Mouse (Mus musculus) cerebellum, postnatal 25 days (tissue): ENCODE measurements around the gene Ankrd6.

Experiments
- DNase-seq, 2 experiments: peaks; one replicate each; pipeline ENCODE4 v3.0.0; 2021; ENCODE audit warnings: mixed read lengths in 2 of 2

The Ankrd6 gene

DNA sequence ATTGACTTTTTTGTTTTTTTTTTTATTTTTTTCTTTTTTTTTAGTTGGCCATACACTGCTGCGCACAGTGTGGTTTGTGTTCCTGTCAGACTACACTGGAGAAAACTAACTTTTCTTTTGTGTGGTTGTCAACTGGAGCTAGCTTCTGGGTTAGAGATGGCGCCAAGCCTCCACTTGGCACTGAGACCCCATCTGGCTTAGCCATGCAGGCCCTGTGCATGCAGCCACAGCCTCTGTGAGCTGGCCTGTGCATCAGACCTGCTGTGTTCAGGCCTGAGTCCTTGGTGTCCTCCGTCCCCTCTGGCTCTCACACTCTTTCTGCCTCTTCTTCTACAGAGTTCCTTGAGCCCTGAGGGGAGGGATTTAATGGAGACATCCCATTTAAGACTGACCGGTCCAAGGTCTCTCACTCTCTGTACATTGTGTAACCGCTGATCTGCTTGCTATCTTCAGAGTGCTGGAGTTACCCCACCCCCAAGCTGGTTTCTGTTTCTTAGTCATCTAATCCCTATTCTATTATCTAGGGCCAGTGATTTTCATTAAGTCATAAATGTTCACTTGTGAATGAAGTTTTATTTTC, 96.9 kb downstream of the Ankrd6 start:
- DNase-seq = no peak

GRCm38 (mm10) chr4:32852819-32853218, 97.8 kb downstream of the Ankrd6 start:
- no peak for DNase-seq

DNA sequence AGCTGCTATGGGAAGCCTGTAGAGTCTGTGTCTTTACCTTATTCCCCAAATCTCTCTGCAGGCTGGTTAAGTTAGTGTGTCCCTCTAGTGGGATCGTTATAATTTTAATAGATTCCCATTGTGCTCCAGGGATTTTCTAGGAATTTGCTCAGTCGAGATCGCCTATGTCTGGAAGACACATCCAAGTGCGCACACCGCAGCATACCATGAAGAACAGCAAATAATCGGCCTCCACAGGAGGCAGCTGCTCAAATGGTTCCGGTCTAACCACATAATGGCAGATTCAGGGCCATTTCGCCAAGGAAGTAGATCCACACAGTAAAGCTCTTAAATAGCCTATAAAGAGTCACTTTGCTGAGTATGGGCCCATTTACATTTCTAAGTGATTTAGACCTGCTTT, 98.3 kb downstream of the Ankrd6 start:
- no peak for DNase-seq

- DNase-seq = no peak
Measured at GRCm38 (mm10) chr4:32838401-32838800, 112.2 kb downstream of the Ankrd6 start.

DNA sequence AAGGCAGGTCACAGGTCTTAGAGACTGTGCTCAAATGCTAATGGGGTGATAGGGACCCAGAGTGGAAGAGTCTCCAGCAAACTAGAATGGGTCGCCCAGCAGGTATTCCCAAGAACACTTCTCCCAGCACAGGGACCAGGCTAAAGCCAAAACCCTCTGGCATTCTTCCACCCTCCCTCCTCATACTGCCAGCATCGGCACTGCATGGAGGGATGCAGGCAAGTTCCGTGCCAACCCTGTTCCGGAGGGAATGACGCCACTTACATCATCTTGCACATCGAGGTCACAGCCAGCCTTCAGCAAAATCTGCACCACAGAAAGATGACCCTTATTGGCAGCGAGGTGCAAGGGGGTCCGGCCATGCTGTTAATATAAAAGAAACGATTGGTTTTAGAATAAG, 114.6 kb downstream of the Ankrd6 start:
- peak; percentile 29 to 57 for DNase-seq

GRCm38 (mm10) chr4:32834541-32834940, 116.1 kb downstream of the Ankrd6 start:
- DNase-seq = no peak

- peak; percentile 51 to 52 for DNase-seq
Measured at GRCm38 (mm10) chr4:32833494-32834282, 117.0 kb downstream of the Ankrd6 start.

- DNase-seq = no peak
Measured at GRCm38 (mm10) chr4:32829316-32829715, 121.3 kb downstream of the Ankrd6 start.

DNA sequence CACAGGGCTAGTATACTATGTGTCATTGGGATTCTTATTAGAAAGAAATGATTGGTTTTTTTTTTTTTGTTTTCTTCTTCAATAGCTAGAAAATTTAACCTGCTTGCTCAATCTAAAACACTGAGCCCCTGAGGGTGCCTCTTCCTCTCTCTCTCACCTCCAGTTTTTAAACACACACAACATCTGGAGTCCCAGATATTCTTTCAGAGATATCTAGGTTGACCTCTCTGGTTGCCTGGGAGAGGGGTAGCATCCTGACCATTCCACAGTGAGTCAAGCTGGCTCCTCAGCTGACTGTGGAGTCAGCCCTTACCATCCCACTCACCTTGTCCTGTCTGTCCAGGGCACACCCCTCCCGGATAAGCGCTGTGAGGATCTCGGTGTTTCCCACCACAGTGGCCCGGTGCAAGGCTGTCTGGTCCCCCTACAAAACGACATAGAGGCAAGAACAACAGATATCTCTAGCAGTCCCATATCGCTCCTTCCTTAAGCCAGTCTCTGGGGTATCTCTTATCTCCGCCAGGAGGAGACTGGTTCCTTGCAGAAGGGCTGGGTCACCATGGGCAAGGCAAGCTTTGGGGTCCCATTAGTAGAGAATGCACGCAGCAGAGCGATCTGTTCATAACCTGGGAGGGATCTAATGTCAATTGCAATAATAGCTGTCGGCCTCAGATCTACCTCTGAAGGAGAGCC, 122.1 kb downstream of the Ankrd6 start:
- no peak for DNase-seq

- DNase-seq = peak; percentile 86 to 94
Measured at GRCm38 (mm10) chr4:32826925-32827324, 123.7 kb downstream of the Ankrd6 start.

GRCm38 (mm10) chr4:32824254-32824653, 126.4 kb downstream of the Ankrd6 start:
- peak; percentile 38 to 46 for DNase-seq

- no peak for DNase-seq
Measured at GRCm38 (mm10) chr4:32820676-32821075, 130.0 kb downstream of the Ankrd6 start.

DNA sequence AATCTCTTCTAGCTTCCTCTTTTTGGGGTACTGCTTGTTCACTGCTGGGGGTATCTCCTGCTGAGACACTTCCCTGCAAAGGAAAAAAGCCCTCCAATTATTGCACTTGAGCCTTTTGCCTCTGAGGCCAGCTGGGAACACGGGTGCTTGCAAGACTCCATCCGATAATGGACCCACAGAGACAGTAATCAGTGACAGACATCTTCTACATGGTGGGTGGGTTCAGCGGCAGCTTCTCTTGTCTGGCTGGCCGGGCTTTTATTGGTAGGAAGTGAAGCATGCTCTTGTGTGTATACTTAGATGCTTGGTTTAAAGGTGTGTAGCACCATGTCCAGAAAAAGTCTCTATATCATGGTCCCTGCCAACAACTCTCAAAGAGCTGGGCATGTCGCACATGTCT, 133.2 kb downstream of the Ankrd6 start:
- no peak for DNase-seq

DNA sequence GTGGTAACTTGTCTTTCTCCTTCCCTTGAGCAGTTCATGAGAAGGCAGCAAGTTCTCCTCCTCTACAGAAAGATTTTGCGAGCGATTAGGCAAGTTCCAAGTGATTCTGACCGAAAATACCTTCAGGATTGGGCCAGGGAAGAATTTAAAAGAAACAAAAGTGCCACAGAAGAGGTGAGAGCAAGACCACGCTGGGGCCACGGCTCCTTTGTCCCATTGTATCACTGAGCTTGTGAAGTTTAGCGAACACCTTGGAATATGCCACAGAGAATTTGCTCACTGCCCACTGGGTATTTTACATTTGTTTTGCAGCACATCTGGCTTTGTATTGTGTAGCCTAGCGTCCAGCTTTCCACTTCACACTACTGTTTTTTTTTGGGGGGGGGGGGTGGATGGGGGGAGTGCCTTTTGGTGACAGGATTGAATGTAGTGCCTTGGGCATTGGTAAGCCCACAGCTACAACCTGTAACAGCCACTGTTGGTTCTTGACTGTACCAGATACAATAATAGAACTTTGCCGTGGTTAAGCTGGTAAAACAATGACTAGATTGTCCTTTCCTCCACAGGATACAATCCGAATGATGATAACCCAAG, 150.0 kb downstream of the Ankrd6 start:
- no peak for DNase-seq

DNA sequence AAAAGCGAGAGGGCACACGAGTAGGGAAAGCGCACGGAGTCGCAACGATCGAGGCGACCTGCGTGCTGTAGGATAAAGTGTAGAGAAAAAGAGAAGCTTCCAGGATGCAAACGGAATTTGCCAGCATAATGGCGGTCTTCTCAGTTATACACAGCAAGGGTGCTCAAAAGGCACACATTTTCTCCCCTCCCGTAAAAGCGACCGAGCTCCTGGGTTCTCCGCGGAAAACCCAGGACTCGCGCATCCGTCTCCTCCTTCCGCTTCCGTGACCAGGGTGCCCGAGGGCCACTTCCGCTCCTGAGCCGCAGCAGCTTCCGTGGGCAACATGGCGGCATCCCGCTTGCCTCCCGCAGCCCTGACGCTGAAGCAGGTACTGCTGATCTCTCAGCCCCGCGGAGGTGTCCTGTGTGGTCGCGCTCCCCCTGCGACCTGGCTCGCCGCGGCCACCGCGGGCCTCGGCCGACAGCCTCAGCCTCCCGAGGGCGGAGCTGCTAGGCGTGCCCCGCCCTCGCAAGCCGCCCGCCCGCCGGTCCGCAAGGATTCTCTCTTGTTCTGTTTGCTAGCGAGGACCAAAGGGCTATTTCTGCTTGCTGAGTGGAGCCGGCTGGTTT, 150.6 kb downstream of the Ankrd6 start, which contains the start of gene Lyrm2:
Gene Lyrm2 (plus strand): TSS at position 288 of the 611 bp plus-strand sequence.
- peak; percentile 89 to 92 for DNase-seq

GRCm38 (mm10) chr4:32798976-32799375, 151.7 kb downstream of the Ankrd6 start:
- no peak for DNase-seq

DNA sequence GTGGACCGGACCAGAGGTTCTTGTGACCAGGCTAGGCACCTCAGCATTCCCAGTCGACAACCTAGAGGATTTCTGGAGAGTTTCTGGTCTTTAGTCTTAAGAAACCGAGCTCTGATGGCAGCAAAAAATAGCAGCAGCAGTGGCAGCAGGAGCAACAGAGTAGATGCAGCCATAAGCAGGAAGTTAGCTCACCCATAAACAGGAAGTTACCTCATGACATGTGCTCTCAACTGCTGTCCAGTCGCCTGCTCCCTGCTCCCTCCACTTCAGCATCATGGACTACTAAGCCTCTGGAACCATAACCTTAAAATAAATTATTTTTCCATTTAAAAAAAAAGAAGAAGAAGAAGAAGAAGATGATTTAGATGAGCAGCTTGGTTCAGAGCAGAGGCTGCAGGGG, 161.6 kb downstream of the Ankrd6 start:
- DNase-seq = no peak

DNA sequence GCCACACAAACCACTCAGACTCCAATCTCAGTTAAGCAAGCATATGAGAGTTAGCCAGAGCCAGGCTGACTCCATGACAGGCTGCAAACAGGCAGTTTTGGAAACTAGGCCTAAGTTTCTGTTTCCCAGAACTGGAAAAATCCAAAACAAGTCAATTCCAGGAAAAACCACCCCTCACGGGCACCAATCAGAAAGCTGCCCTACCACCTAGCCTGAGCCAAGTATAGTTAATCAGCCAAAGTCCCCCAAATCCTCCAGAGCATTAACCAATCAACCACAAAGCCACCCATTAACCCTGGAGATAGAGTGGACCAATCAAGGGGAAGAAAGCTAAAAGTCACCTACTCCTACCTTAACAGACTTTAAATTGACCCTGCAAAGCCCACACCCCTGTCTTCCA, 163.5 kb downstream of the Ankrd6 start:
- no peak for DNase-seq

DNA sequence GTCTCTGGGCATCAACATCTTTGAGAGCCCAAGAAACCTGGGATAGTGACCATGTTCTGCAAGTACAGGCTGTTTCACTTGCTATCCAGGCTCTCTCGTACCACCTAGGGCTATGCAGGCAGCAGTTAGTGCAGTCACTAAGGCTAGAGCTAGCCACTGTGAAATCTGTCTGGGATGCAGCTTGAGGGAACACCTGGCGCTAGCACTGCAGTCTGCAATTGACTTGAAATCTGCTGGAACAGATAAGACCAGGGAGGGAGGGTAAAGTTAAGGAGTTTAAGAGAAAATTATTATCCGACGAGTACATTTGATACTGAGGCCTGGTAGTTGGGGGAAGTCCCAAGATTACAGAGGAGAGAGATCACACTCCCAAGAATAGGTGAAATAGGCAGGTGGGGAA, 170.6 kb downstream of the Ankrd6 start:
- no peak for DNase-seq

DNA sequence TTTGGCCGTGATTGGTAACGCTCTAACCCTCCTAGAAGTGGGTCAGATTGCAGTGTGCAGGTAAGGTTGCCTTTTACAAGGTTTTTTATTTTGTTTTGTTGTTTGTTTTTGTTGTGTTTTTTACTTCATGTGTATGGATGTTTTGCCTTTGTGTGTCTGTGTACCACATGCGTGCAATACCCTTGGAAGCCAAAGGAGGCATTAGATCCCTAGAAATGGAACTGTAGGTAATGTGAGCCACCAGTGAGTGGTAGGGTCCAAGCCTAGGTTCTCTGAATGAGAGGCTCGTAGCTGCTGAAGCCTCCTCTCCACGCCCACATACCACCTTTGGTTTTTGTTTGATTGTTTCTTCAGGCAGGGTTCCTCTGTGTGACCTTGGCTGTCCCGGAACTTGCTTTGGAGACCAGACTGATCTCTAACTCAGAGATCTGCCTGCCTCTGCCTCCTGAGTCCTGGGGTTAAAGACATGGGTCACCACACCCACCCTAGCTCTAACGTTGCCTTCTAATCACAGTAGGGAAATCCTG, 180.3 kb downstream of the Ankrd6 start:
- no peak for DNase-seq

GRCm38 (mm10) chr4:32768046-32768445, 182.6 kb downstream of the Ankrd6 start:
- DNase-seq = no peak

- DNase-seq = no peak
Measured at GRCm38 (mm10) chr4:32767471-32767870, 183.2 kb downstream of the Ankrd6 start.

DNA sequence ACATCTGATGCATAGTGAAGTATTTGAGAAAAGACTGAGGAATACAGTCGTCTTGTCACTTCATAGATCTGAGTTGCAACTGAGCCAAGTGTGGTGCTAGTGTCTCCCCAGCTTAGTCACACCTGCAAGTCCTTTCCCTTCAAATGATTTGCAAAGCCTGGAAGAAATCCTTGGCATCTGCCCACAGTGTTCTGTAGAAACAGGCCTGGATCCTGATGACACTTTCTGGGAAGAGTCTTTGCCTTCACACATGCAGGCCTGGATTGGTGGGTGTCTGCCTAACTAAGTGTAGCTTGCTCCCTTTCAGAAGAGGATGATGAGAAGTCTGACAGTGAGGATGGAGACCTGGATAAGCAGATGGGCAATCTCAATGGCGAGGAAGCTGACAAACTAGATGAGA, 193.2 kb downstream of the Ankrd6 start:
- DNase-seq = no peak
